Mouse (Mus musculus) liver, postnatal 0 days (tissue): ENCODE data around the gene Cep112.

Experiments used
- CTCF ChIP-seq: sonication (generic); IDR thresholded peaks from 2 replicates; pipeline ENCODE4 v1.5.1; 2016; ENCODE audit warnings: antibody characterized with exemption, low read depth
- EP300 ChIP-seq: IDR thresholded peaks from 2 replicates; pipeline ENCODE4 v1.6.1; 2016; ENCODE audit warnings: antibody characterized with exemption, low read depth, mild to moderate bottlenecking

DNA sequence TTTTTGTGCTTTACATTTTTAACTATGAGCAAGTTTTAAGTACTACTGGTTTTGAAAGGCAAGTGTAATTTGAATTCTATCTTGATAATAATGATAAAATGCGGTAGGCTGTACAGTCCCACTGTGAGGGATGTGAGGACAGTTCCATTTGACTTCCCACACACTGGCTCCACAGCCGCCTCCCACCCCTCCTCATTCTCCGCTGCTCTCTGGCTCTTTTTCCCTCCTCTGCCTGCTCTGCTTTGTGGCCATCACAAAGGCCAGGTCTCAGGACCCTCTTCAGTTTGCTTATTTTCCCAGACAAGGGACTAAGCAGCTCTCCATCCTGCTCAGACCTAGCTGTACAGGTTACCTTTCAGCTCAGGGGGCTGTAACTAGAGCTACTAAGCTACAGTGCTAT is 379.0 kb downstream of the Cep112 start:
- TF ChIP-seq EP300 (no peak), CTCF (no peak)
